Comparison of ENCODE assay signal across 24 mouse cellular contexts in the genomic region with DNA sequence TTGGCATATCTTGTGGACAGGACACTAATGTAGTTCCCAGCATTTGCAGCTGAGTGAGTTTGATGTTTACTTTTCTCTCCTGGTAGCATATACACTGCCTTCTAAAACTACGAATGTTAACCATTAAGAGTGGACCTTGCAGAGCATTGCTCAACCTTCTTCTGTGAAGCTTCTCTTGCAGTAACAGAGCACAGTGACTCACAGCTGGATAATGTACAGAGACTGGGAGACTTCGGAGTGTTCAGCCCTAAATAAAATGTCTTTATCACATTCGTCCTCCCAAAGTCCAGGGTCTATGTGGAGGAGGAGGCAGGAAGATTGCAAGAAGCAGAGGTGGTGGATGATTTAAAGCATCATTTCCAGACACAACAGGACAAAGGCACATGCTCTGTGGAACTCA.
DNase-seq lines count a peak whose midpoint lies in the region; ATAC-seq lines count a peak whose summit lies in the region.
"Had no signal": no experiment of that assay in that cellular context is flagged by ENCODE, and none has a peak within 500 bp of the region (broad histone marks: within the 10 kb centered on the region; RNA-seq: fewer than 3 reads in every experiment).

No protein-coding gene starts in this region.

- no peak overlapping the region for H3K4me2 ChIP-seq in heart, embryonic 13.5 days
- no peak overlapping the region for H3K4me2 ChIP-seq in lung, embryonic 15.5 days
- H3K4me2 ChIP-seq: hindbrain, embryonic 13.5 days had no signal

- H3K9ac ChIP-seq in heart, embryonic 13.5 days = no peak overlapping the region
- H3K9ac ChIP-seq in lung, embryonic 15.5 days = no peak overlapping the region
- H3K9ac ChIP-seq: forebrain, postnatal 0 days; hindbrain, embryonic 13.5 days had no signal

- no peaks in the 10 kb centered on the region for H3K9me3 ChIP-seq in heart, embryonic 13.5 days
- H3K9me3 ChIP-seq in lung, embryonic 15.5 days = no peaks in the 10 kb centered on the region
- H3K9me3 ChIP-seq: forebrain, embryonic 10.5 days; heart, embryonic 10.5 days; hindbrain, embryonic 10.5 days; hindbrain, embryonic 13.5 days had no signal

- WGBS in heart, embryonic 13.5 days = 44% methylated on average over 3 of the region's 3 CpGs
- 30% methylated on average over 3 of the region's 3 CpGs for WGBS in lung, embryonic 15.5 days

- ATAC-seq in heart, embryonic 13.5 days (ENCODE audit: extremely low read depth, insufficient number of reproducible peaks, low FRiP score, low TSS enrichment) = no peak
- ATAC-seq in lung, embryonic 15.5 days (ENCODE audit: borderline replicate concordance, extremely low read depth, low FRiP score, low TSS enrichment) = peak; percentile 72; the same call in 1 of the 2 replicates
- ATAC-seq: forebrain, embryonic 14.5 days; forebrain, postnatal 0 days; hindbrain, embryonic 16.5 days; Patski had no signal

- H3K27me3 ChIP-seq in heart, embryonic 13.5 days (replicated peaks) = no peaks in the 10 kb centered on the region
- no peaks in the 10 kb centered on the region for H3K27me3 ChIP-seq in lung, embryonic 15.5 days
- H3K27me3 ChIP-seq: hindbrain, embryonic 13.5 days; Patski had no signal

- H3K36me3 ChIP-seq in heart, embryonic 13.5 days = no peaks in the 10 kb centered on the region
- no peaks in the 10 kb centered on the region for H3K36me3 ChIP-seq in lung, embryonic 15.5 days
- H3K36me3 ChIP-seq: forebrain, embryonic 10.5 days; heart, embryonic 10.5 days; hindbrain, embryonic 10.5 days; hindbrain, embryonic 13.5 days had no signal

- DNase-seq in heart, postnatal 14 days = no peak
- no peak for DNase-seq in lung, postnatal 4 days
- peak; percentile 38 for DNase-seq in 3T3-L1 (ENCODE audit: low read depth, low spot score)
- peak; percentile 32 for DNase-seq in yolk sac, embryonic 10.5 days (ENCODE audit: low spot score)
- no peak for DNase-seq in thymus, postnatal 36 days
- DNase-seq: adrenal gland, postnatal 10 days; adrenal gland, postnatal 36 days; cerebellum, adult 18-20 months; cerebellum, adult 9-10 months; cerebellum, postnatal 14 days; forebrain, postnatal 0 days; gastrocnemius, adult 2 months; gastrocnemius, postnatal 14 days; heart, adult 18-20 months; heart, postnatal 36 days had no signal

- H3K4me3 ChIP-seq in heart, embryonic 13.5 days = no peak overlapping the region
- H3K4me3 ChIP-seq in lung, embryonic 15.5 days = no peak overlapping the region
- H3K4me3 ChIP-seq: forebrain, embryonic 10.5 days; gastrocnemius, adult 2 months; heart, embryonic 10.5 days; hindbrain, embryonic 10.5 days; hindbrain, embryonic 13.5 days had no signal

- intact Hi-C loops in heart, postnatal 14 days (cut with DNase I) = no loop called here

- H3K27ac ChIP-seq in heart, embryonic 13.5 days (replicated peaks) = 0 out of 2 replicates have a peak overlapping the region, but pooled peaks have one; percentile 28
- H3K27ac ChIP-seq in lung, embryonic 15.5 days = no peak overlapping the region
- H3K27ac ChIP-seq: forebrain, embryonic 10.5 days; gastrocnemius, adult 2 months; heart, embryonic 10.5 days; hindbrain, embryonic 10.5 days; hindbrain, embryonic 13.5 days had no signal

- no peaks in the 10 kb centered on the region for H3K4me1 ChIP-seq in heart, embryonic 13.5 days
- no peaks in the 10 kb centered on the region for H3K4me1 ChIP-seq in lung, embryonic 15.5 days
- H3K4me1 ChIP-seq: forebrain, embryonic 10.5 days; heart, embryonic 10.5 days; hindbrain, embryonic 10.5 days; hindbrain, embryonic 13.5 days had no signal

Comparison
In these comparisons a context has a peak if more than half of its experiments do, and no peak if none do; other contexts are left out.
1. DNase-seq: peak in 3T3-L1 (single experiment) and yolk sac, embryonic 10.5 days (single experiment); none in heart, postnatal 14 days (0 of 2), lung, postnatal 4 days (0 of 2) and thymus, postnatal 36 days (0 of 2).